Mouse (Mus musculus) erythroblast, adult 5-6 weeks (primary cell): ENCODE results near the gene Arhgap20. TPM values are rescaled to one million over a fixed set of nuclear protein-coding genes. Genes with fewer than 3 reads are reported as not detected.

ENCODE experiments used
- ATAC-seq: replicated peaks from 2 replicates; pipeline ENCODE4 v1.8.0; 2016; ENCODE audit warnings: moderate number of reproducible peaks, mild to moderate bottlenecking, moderate TSS enrichment, inconsistent platforms; ENCODE audit not compliant: poor library complexity, low FRiP score, severe bottlenecking
- total RNA-seq, 2 experiments: library from RNA; stranded (forward) in 1 of 2; stranded (reverse) in 1 of 2; fragments of 150-400 nt in 1 of 2; fragments of 200-764, 138-1000 nt in 1 of 2; gene quantifications; 2 replicates each; pipeline versions ENCODE4 v1.2.3 to v1.2.4; 2015 to 2017; ENCODE audit warnings: low replicate concordance in 2 of 2

Gene Arhgap20
- total RNA-seq, 2 experiments from 2014 or later, result not detected

DNA sequence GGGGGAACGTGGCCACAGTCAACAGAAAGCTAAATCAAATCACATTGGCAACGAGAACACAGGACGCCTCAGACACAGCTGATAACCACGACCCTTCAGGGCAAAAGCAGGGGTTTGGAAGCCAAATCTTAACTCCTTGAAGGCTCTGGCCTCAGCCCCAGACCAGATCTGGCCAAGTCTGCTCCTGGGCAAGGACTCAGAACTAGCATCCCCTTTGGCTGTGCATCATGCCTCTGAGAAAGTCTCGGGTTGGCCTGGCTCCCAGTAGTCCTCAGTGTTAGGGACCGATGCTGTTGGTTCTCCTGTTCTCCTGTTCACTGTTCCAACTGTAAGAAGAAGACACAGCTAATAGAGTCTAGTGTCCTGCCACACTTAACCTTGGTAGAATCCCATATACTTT lies 30.1 kb downstream of the Arhgap20 start:
- ATAC-seq, result no peak

DNA sequence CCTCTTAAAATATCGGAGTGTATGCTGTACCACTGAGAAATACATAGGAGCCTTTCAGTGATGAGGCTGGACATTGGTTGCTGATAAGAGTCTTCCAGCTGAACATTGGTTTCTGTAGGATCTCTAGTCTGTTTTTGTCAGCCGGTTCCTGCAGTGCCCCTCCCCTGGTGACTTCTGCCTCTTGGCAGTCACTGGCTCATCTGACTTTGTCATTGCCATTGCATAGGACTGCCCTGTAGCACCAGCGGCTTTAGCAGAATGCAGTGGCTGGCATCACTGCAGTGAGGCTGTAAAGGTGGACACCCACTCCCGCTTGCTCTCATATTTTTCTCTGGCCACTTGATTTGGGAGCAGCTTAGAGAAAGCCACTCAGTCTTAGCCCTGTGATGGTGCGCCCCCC lies 33.1 kb downstream of the Arhgap20 start:
- no peak for ATAC-seq

DNA sequence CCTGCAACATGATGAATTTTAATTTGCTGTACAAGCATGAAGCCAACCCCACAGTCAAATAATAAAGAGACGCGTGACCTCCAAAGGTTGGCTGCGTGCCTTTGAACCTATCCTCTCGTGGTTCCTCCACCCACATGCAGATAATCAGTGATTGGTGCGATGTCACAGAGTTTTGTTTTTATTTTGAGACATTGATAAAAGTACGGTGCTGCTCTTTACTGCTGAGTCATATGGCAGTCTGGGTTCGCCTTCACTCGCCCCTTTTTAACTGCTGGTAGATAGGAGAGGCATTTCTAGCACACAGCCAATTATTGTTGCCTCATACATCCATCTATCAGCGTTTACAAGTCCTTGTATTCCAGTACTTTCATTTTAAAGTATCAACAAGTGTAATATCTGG lies 34.0 kb downstream of the Arhgap20 start:
- no peak for ATAC-seq

DNA sequence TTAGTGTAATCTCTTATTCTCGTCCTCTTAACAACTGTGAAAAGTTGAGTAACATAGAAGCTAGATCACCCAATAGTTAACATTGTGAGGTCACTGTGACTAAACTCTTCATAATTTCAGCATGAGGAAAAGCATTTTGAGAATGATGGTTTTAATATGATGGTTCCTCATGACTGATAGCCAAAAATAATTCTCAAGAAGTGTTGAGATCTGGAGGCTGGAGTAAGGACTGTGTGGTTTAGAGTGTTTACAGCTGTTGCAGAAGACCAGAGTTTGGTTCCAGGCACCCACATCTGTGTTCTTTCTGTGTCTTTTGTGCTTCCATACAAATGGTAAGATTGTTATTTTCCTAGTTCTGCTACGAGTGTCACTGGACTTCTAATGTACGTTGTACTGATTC lies 42.1 kb downstream of the Arhgap20 start:
- no peak for ATAC-seq

DNA sequence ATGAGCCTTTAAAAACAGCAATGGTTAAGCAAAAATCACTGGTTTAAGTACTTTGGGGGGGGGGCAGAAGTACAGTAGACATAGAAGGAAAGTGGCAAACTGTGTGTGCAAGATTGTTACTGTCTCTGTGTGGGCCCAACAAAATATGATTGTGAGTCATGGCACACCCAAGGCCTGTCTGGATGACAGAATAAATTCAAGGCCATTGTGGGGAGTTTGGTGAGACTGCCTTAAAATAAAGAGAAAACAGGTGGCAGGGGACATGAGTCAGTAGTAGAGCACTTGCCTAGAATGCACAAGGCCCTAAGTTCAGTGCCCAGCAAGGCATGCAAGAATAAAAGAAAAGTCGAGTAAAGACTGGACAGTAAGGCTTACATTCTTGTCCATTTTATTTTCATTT lies 47.8 kb downstream of the Arhgap20 start:
- ATAC-seq, result no peak

DNA sequence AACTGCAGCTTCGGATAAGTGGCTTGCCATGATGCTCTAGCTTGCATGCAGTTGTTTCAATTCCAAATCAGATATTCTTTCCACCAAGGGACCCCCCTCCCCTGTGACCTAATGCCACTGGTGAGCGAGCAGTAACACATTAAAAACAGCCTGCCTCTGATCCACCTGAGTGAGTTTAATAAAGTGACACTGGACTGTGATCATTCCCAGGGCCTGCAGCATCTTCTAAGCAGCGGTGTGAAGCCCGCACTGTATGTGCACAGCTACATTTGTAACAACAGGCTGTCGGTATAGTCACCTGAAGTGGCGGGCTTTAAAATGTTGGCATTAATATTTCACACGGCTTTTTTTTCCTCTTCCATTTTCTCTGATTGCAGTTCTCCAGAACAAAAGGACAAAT lies 59.4 kb downstream of the Arhgap20 start:
- no peak for ATAC-seq

DNA sequence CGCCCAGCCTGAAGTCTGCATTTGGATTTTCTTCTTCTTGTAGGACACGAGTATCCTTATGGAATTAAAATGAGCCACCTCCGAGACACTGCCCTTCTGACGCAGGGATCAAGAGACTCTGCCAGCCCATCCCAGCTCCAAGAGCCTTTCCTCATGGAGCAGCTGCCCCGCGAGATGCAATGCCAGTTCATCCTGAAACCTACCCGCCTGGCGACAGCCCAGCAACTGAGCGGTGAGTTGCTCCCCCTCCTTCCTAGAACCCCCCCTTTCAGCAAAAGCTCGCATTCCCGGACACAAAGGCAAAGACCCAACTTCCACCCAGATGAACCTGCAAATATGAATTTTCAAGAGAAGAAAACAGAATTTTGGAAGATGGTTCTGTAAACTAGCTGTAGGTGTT lies 66.5 kb downstream of the Arhgap20 start:
- no peak for ATAC-seq

DNA sequence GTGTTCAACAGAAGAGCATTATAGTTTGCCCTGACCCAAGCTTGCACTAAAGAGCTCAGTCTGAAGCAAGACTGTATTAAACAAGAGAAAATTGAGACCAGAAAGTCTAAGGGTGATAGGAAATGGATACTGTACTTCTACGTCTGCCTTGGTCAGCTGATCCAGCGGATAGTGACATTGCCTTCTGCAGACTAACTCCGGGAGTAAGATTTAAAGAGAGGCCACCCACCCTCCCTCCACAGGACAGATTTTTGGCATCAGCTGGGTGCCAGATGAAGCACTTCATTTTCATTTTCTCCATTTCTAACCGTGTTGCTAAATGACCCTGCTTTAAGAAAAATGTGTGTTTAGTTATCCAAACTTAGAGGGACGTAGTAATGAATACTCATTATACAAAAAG lies 67.2 kb downstream of the Arhgap20 start:
- no peak for ATAC-seq

DNA sequence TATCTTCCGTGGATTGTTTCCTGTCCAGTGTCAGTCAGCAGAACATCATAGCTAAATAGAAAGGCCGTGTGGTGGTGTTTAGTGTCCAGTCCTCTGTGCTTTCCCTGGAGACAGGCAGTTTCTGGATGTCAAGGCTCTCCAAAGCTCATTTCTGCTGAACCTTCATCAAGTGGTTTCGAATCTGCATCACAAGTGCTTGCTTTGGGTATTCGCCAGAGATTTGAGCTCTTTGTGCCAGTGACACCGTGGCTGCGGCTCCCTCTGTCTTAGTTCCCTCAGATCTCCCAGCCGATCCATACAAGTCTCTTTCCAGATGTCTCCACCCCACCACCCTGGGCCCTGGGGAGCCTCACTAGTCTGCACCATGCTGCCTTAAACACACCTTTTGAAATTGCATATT lies 72.6 kb downstream of the Arhgap20 start:
- no peak for ATAC-seq

DNA sequence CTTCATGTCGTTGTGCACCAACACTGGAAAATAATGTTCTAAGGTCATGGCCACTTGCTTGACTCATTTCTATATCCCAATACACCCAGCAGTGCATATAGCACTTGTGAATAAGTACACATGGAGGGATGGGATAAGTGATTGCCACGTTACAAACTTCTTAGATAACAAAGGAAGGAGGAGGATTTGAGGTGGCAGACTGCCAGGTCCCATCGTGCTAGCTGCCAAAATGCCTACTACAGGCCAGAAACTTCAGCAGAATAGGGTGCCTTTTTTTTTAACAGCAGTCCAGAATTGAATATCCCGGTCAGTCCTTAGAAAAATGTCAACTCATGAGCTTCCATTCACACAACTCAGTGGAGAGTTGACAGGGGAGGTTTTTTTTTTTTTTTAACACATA lies 78.1 kb downstream of the Arhgap20 start:
- no peak for ATAC-seq

DNA sequence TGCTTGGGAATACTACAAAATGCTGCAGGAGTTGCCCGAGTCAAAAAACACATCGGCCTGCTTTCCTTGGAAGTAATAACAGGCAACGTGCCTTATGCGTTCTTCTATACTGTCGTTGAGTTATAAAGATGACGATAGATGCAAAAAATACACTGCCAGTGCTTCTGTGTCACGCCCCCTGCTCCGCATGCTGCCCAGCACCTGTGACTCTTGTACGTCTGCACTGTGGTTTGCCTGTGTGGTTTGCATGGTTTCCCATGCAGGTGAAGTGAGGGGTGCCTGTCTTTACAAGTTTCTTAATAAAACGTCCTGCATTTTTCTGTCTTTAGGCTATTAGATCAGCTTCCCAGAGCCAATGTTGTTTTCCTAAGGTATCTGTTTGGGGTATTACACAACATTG lies 80.7 kb downstream of the Arhgap20 start:
- no peak for ATAC-seq

DNA sequence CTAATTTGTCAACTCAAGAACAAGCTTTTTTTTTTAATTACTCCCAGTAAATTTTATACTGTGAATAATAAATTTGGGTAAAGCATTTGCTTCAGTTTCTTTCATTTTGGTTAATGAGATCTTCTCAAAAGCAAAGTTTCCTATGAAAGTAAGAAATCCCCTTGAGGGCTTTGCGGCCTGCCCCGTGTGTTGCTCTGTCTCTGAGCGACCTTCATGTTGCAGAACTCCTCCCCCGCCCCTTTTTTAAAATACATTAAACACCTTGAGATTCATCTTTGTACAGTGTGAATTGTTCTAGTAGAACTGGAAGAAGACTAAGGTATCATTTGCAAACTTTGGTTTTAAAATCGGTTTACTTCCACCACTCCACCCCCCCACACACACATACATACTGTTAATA lies 88.6 kb downstream of the Arhgap20 start:
- no peak for ATAC-seq

DNA sequence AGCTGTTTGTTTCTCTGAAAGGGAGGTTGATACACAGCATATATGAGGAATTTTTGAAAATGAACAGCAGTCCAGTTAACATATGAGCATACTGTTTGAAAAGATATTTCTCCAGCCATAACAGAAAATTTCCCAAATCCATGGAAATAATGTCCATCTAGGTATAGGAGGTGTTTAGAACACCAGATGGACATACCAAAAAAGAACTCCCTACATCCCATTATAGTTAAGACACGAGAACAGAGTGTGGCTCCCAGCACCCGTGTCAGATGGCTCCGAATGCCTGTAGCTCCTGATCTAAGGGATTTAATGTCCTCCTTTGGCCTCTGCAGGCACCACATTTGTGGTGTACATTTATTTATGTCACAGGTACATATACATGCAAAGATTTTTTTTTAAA lies 99.1 kb downstream of the Arhgap20 start:
- ATAC-seq, result no peak

DNA sequence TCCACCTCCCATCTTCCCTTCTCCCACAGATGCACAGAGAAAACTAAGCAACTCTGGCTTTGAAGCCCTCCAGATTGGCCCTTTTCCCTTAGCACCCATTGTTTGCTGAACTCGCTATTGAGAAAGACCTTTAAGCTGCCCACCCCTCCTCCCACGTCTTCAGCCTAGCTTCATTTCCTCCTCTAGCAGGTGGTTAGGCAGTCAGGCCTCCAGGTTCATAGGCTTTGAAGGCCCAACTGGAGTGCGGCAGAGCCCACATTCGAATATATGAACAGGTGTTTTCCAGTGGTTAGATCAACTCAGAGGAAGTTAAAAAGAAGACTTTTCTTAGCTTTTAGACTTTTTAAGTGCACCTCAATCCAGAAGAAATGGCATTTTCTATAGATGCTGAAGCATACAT lies 101.5 kb downstream of the Arhgap20 start:
- no peak for ATAC-seq

DNA sequence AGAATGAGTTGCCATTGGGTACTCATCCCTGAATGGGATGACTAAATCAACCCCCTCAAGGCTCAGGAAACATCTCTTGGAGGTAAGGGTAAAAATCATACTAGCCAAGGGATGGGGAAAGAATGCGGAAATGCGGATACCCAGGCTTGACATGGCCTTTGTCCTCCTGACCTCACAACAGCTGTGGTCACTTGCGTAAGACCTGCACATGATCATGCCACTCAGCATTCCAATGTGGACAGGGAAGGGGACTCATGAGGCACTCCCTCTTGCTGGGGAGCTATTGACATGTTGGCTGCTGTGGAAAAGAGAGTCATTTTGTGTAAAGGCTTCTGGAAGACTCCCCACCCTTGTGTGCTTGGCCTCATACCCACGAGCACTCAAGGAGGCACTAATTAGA lies 103.9 kb downstream of the Arhgap20 start:
- ATAC-seq, result no peak

DNA sequence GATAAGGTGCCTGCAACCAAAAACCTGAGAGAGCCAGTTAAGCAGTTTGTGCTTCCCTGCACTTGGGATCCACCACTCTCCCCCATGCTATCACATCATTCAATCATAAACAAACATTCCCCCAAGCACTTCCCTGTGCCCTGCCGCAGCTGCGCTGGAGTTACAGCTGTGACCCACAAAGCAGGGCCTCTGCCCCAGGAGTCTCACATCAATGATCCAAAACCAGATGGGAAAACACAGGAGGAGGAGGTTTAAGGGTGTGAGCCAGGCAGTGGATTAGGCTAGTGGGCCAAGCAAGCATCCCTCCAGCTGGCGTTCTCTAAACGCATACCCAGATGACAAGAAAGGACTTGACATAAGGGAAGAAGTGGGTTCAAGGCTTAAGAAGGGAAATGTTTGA lies 109.2 kb downstream of the Arhgap20 start:
- ATAC-seq, result no peak

DNA sequence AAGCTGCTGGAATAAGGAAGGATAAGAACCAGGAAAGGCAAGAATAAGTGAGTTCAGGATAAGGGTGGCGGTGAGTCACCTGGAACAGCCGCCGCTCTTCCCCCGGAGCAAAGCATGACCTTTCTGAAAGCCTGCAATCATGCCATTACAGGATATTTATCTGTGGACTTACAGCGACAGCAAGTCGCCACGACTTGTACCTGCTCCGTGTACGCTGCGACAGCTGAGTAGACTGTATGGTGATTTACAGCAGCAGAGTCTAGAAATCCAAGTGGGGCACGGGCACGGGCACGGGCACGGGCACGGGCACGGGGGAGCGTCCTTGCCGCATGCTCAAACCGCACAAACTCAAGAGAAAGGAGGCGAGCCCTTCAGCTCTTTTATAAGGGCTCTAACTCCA lies 110.4 kb downstream of the Arhgap20 start:
- ATAC-seq, result no peak

DNA sequence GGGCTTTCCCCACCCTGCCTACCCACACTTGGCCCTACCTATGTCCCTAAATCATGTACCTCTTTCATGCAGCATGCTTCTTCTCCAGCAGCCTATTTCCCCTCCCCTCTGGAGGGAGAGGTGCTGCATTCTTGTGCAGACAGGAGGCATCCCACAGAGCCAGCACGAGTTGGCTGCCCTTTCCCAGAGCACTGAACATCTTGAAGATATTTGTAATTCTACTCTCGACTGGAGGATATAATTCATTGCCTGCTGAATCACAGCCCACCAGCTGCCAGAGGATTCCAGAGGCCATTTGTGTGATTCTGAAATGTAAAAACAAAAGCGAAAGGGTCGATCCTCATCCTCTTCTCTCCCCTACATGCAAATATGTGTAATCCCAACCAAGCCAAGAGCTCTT lies 116.2 kb downstream of the Arhgap20 start:
- ATAC-seq, result no peak

DNA sequence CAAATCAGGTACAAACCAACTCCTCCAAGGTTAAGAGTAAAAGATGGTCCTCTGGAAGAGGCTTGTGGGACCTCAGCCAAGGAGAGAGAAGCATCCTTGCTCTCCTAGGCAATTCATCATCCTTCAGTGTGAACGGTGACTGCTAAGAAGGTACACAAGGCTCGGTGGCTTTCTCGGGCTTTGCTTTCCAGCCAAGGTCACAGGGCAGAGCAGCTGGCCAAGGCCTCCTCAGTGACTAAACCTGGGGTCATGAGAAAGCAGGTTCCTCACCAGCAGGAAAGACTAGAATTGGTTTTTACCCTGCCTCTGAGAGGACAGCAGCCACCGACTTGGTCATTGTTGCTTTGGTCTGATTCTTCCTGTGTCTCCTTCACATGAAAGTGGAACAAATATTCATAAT lies 116.7 kb downstream of the Arhgap20 start:
- no peak for ATAC-seq

DNA sequence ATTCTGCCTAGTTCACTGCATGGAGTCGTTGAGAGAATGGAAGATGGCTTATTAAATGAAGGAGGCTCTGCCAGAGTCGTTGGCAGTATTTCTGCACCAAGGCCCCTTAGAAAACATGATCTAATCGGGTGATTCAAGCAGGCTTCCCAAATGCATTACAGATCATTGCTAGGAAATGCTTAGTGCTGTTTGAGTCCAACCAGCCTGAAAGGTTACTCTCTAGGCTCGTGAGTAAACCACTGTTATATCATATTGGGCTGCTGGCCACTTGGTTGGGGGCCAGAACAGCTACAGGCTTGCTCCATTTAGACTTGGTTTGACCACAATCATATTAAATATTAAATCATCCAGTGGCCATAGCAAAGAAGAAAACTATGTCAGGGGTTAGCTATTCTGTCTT lies 118.2 kb downstream of the Arhgap20 start:
- ATAC-seq, result no peak

DNA sequence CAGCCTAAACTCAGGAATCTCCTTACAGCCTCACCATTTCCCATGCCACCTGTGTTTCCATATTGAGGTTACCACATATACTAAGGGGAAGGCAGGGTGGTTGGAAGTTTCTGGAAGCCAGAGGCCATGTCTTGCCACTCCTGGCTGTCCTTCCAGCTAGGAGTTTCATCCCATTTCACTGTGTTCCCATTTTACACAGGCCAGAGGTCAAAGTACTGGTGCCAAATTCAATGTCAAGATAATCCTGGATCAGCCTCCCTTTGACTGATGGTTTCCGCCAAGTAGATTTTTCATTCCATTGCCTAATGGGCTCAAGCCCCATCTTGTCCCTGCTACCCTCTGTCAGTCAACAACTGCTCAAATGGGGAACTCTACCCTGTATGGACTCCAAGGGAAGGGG lies 127.8 kb downstream of the Arhgap20 start:
- ATAC-seq, result no peak
